Mouse (Mus musculus) liver, adult 2 months (tissue): ENCODE measurements around the gene Fnip2.

Experiments
- CTCF ChIP-seq: fragments of 200-500 bp; IDR thresholded peaks from 2 replicates; pipeline ENCODE4 v1.5.1; 2011; ENCODE audit warnings: low read depth, low read length, control low read depth
- POLR2A ChIP-seq: fragments of 200-500 bp; IDR thresholded peaks from 2 replicates; pipeline ENCODE4 v1.6.1; 2011; ENCODE audit warnings: low read length, control low read depth; ENCODE audit not compliant: insufficient read depth; ENCODE audit errors: extremely low read depth

GRCm38 (mm10) chr3:79542585-79542984 lies 25.0 kb downstream of the Fnip2 start:
- no peak for TF ChIP-seq POLR2A
- peak; percentile 15; the same call in 1 of the 2 replicates for TF ChIP-seq CTCF
